8 mouse cellular contexts compared by ENCODE assay signal in genomic region chr5:20941205-20941604, GRCm38 (mm10). TPM values are rescaled to one million over a fixed set of nuclear protein-coding genes. Genes with fewer than 3 reads are reported as not detected.
DNase-seq lines count a peak whose midpoint lies in the region; ATAC-seq and TF ChIP-seq lines count a peak whose summit lies in the region.
"Had no signal": no experiment of that assay in that cellular context is flagged by ENCODE, and none has a peak within 500 bp of the region (broad histone marks: within the 10 kb centered on the region; RNA-seq: fewer than 3 reads in every experiment).

No protein-coding gene starts in this region.

- TF ChIP-seq EP300 in CH12.LX (IDR thresholded peaks at IDR 0.05; ENCODE audit: low read length) = peak; percentile 53; the same call in 1 of the 2 replicates

- in situ Hi-C loops in CH12.LX (cut with MboI; ENCODE audit: low pct_ligation_motif_present, low pct_unique_long_range_greater_than_20kb, low sequenced_read_pairs) = no loop called here

- no peaks in the 10 kb centered on the region for H3K9me3 ChIP-seq in CH12.LX (replicated peaks; ENCODE audit: low read length)
- H3K9me3 ChIP-seq in erythroblast, embryonic 14.5 days (ENCODE audit: control insufficient read depth, low read length) = no peaks in the 10 kb centered on the region
- H3K9me3 ChIP-seq in intestine, embryonic 16.5 days (ENCODE audit: control insufficient read depth, low read length) = no peaks in the 10 kb centered on the region
- no peaks in the 10 kb centered on the region for H3K9me3 ChIP-seq in forebrain, embryonic 13.5 days (replicated peaks)
- H3K9me3 ChIP-seq: neural tube, embryonic 13.5 days had no signal

- peaks cover 24 to 66% of the 10 kb centered on the region in 2 experiments for H3K4me1 ChIP-seq in CH12.LX (ENCODE audit: control insufficient read depth in 1 of 2, insufficient read depth in 2 of 2)
- H3K4me1 ChIP-seq in erythroblast, embryonic 14.5 days (ENCODE audit: control insufficient read depth) = peaks cover 73% of the 10 kb centered on the region
- peaks cover 11% of the 10 kb centered on the region for H3K4me1 ChIP-seq in intestine, embryonic 16.5 days (ENCODE audit: control insufficient read depth, insufficient read depth, low read length)
- H3K4me1 ChIP-seq in forebrain, embryonic 13.5 days = peaks cover 10% of the 10 kb centered on the region; the same call in 1 of the 2 replicates

- H3K4me2 ChIP-seq in CH12.LX (ENCODE audit: insufficient read depth, low read depth, poor library complexity, severe bottlenecking) = no peak overlapping the region; the same call in 1 of the 2 replicates
- H3K4me2 ChIP-seq in intestine, embryonic 16.5 days (ENCODE audit: low read depth, low read length) = no peak overlapping the region
- no peak overlapping the region for H3K4me2 ChIP-seq in forebrain, embryonic 13.5 days
- H3K4me2 ChIP-seq: neural tube, embryonic 13.5 days had no signal

- no peak; the same call in 1 of the 2 replicates for TF ChIP-seq RAD21 in CH12.LX (IDR thresholded peaks at IDR 0.05; ENCODE audit: low read depth, low read length)

- peaks cover 90% of the 10 kb centered on the region for H3K79me2 ChIP-seq in CH12.LX (replicated peaks; ENCODE audit: control insufficient read depth, extremely low read depth, insufficient read depth, poor library complexity, severe bottlenecking)

- ATAC-seq in intestine, embryonic 16.5 days = peak; percentile 76
- ATAC-seq in forebrain, embryonic 13.5 days = no peak

- no peak for TF ChIP-seq POLR2A in CH12.LX (IDR thresholded peaks at IDR 0.05; ENCODE audit: low read depth, low read length)

- H3K27ac ChIP-seq in CH12.LX (ENCODE audit: insufficient read depth, low read depth) = peak overlapping the region; percentile 65
- no peak overlapping the region for H3K27ac ChIP-seq in intestine, embryonic 16.5 days (ENCODE audit: low read length)
- H3K27ac ChIP-seq in forebrain, embryonic 13.5 days = no peak overlapping the region
- H3K27ac ChIP-seq: neural tube, embryonic 13.5 days had no signal

- 35% methylated on average over 5 of the region's 5 CpGs for whole genome bisulfite sequencing in intestine, embryonic 16.5 days
- WGBS in forebrain, embryonic 13.5 days = 72% methylated on average over 5 of the region's 5 CpGs

- H3K27me3 ChIP-seq in CH12.LX (replicated peaks) = no peaks in the 10 kb centered on the region
- H3K27me3 ChIP-seq in erythroblast, embryonic 14.5 days (ENCODE audit: control insufficient read depth) = no peaks in the 10 kb centered on the region
- no peaks in the 10 kb centered on the region for H3K27me3 ChIP-seq in intestine, embryonic 16.5 days (replicated peaks; ENCODE audit: control insufficient read depth, insufficient read depth, low read length)
- no peaks in the 10 kb centered on the region for H3K27me3 ChIP-seq in forebrain, embryonic 13.5 days
- H3K27me3 ChIP-seq: neural tube, embryonic 13.5 days had no signal

- dilution Hi-C loops in CH12.LX (cut with MboI; ENCODE audit: extremely low pct_ligation_motif_present, extremely low pct_unique_long_range_greater_than_20kb, low sequenced_read_pairs) = no loop called here

- peak overlapping the region in 1 of 3 experiments; percentile 15 for H3K4me3 ChIP-seq in CH12.LX (replicated peaks in 1 of 3; ENCODE audit: low read depth in 2 of 3, low read length in 2 of 3, poor library complexity in 1 of 3)
- peak overlapping the region; percentile 19 for H3K4me3 ChIP-seq in erythroblast, embryonic 14.5 days (replicated peaks)
- H3K4me3 ChIP-seq in intestine, embryonic 16.5 days (ENCODE audit: low read length) = no peak overlapping the region
- H3K4me3 ChIP-seq in forebrain, embryonic 13.5 days = no peak overlapping the region
- H3K4me3 ChIP-seq: neural tube, embryonic 13.5 days had no signal

- peaks cover 0 to 17% of the 10 kb centered on the region in 2 experiments for H3K36me3 ChIP-seq in CH12.LX (replicated peaks in 1 of 2; ENCODE audit: control insufficient read depth in 1 of 2, insufficient read depth in 1 of 2, low read length in 1 of 2)
- peaks cover 37% of the 10 kb centered on the region for H3K36me3 ChIP-seq in erythroblast, embryonic 14.5 days (ENCODE audit: control insufficient read depth)
- H3K36me3 ChIP-seq in intestine, embryonic 16.5 days (ENCODE audit: control insufficient read depth, insufficient read depth, low read length) = no peaks in the 10 kb centered on the region
- H3K36me3 ChIP-seq in forebrain, embryonic 13.5 days (ENCODE audit: poor library complexity, severe bottlenecking) = no peaks in the 10 kb centered on the region
- H3K36me3 ChIP-seq: neural tube, embryonic 13.5 days had no signal

- peak; percentile 72 for DNase-seq in CD4-positive helper T cell, adult 2 months (ENCODE audit: low read depth, low spot score)
- DNase-seq in CH12.LX (ENCODE audit: extremely low read depth) = peak; percentile 78
- peak; percentile 43 to 52 for DNase-seq in monocyte, adult 2 months (ENCODE audit: low read depth in 1 of 2, low spot score in 2 of 2)
- DNase-seq in left cerebral cortex, postnatal 14 days (ENCODE audit: low spot score in 2 of 2) = no peak

- intact Hi-C loops in left cerebral cortex, postnatal 14 days (cut with DNase I) = no loop called here

- TF ChIP-seq CTCF in CH12.LX (conservative IDR thresholded peaks at IDR 0.05 in 1 of 2, IDR thresholded peaks at IDR 0.05 in 1 of 2; ENCODE audit: low read depth in 2 of 2, low read length in 2 of 2) = 0 out of 4 replicates have a peak, but pooled peaks of 1 of the 2 experiments have one; percentile 12

- H3K9ac ChIP-seq in CH12.LX (ENCODE audit: insufficient read depth, low read depth) = no peak overlapping the region
- H3K9ac ChIP-seq in intestine, embryonic 16.5 days (ENCODE audit: low read depth, low read length) = no peak overlapping the region
- no peak overlapping the region for H3K9ac ChIP-seq in forebrain, embryonic 13.5 days
- H3K9ac ChIP-seq: neural tube, embryonic 13.5 days had no signal

TF ChIP-seq in CH12.LX, 34 proteins besides CTCF, POLR2A, EP300 and RAD21 (continues in another document):
- TF ChIP-seq HCFC1 (IDR thresholded peaks at IDR 0.05; ENCODE audit: low read depth, low read length) (peak; percentile 24; the same call in 1 of the 2 replicates), BHLHE40 (IDR thresholded peaks at IDR 0.05; ENCODE audit: low read depth, low read length) (peak; percentile 87), POLR2AphosphoS2 (IDR thresholded peaks at IDR 0.05; ENCODE audit: low read depth, low read length) (no peak), NRF1 (IDR thresholded peaks at IDR 0.05; ENCODE audit: low read depth, low read length) (no peak), SIN3A (IDR thresholded peaks at IDR 0.05; ENCODE audit: low read length) (no peak), JUN (IDR thresholded peaks at IDR 0.05; ENCODE audit: insufficient read depth, low read depth, low read length) (no peak), ZC3H11A (IDR thresholded peaks at IDR 0.05; ENCODE audit: low read depth, low read length) (no peak), IRF4 (IDR thresholded peaks at IDR 0.05; ENCODE audit: low read depth, low read length) (0 out of 2 replicates have a peak, but pooled peaks have one; percentile 8), TBP (conservative IDR thresholded peaks at IDR 0.05; ENCODE audit: low read depth, low read length) (no peak), UBTF (IDR thresholded peaks at IDR 0.05; ENCODE audit: low read depth, low read length) (no peak), MYC (IDR thresholded peaks at IDR 0.05; ENCODE audit: low read depth, low read length) (peak; percentile 82; the same call in 1 of the 2 replicates), ZMIZ1 (IDR thresholded peaks at IDR 0.05; ENCODE audit: low read depth, low read length) (no peak), SMC3 (IDR thresholded peaks at IDR 0.05; ENCODE audit: low read depth, low read length) (no peak), GABPA (IDR thresholded peaks at IDR 0.05; ENCODE audit: insufficient replicate concordance, low read depth, low read length) (no peak), ETS1 (conservative IDR thresholded peaks at IDR 0.05; ENCODE audit: low read depth, low read length) (peak; percentile 29; the same call in 1 of the 2 replicates), USF2 (conservative IDR thresholded peaks at IDR 0.05; ENCODE audit: low read depth, low read length) (no peak), USF1 (IDR thresholded peaks at IDR 0.05; ENCODE audit: low read depth, low read length) (no peak), MAZ (IDR thresholded peaks at IDR 0.05; ENCODE audit: low read depth, low read length) (no peak), KAT2A (IDR thresholded peaks at IDR 0.05; ENCODE audit: insufficient replicate concordance, low read length) (no peak), MAX (IDR thresholded peaks at IDR 0.05; ENCODE audit: low read length) (peak; percentile 89), MXI1 (IDR thresholded peaks at IDR 0.05; ENCODE audit: low read depth, low read length) (no peak), CHD1 (IDR thresholded peaks at IDR 0.05; ENCODE audit: low read depth, low read length) (no peak), PAX5 (IDR thresholded peaks at IDR 0.05; ENCODE audit: low read length) (no peak)

RNA-seq across cellular contexts. Expression of gene Rsbn1l, which starts 15.0 kb away (rescaled TPM):
- total RNA-seq in CH12.LX (2012; rRNA removed) (8.1 and 8.3 TPM in 2 replicates), CH12.LX (2014; rRNA removed) (17.0 TPM in 2 replicates)
- polyA plus RNA-seq in CH12.LX (2012; ENCODE audit: insufficient read length, low read depth) = 20.2 and 22.3 TPM in 2 replicates
- 1.2 and 1.7 TPM in 2 replicates for polyA plus RNA-seq in erythroblast, embryonic 14.5 days (2012)
- polyA plus RNA-seq in intestine, embryonic 16.5 days (2015; fragmentation: Nextera tagmentation; extraction: Ambion mirVana) = 3.0 and 3.2 TPM in 2 replicates
- 10 to 100 TPM; 13.7 to 14.7 TPM for total RNA-seq in left cerebral cortex, postnatal 14 days (2021)
- polyA plus RNA-seq in forebrain, embryonic 13.5 days (2015; fragmentation: Nextera tagmentation; extraction: Ambion mirVana) = 5.8 and 6.3 TPM in 2 replicates

RNA-seq across cellular contexts. Expression of gene Tmem60, which starts 59.2 kb away (rescaled TPM):
- 12.7 and 12.9 TPM in 2 replicates for total RNA-seq in CH12.LX (2012; rRNA removed)
- total RNA-seq in CH12.LX (2014; rRNA removed) = 35.4 and 39.3 TPM in 2 replicates
- 17.2 and 19.2 TPM in 2 replicates for polyA plus RNA-seq in CH12.LX (2012; ENCODE audit: insufficient read length, low read depth)
- polyA plus RNA-seq in erythroblast, embryonic 14.5 days (2012) = 1.1 and 1.2 TPM in 2 replicates
- 52.8 and 55.4 TPM in 2 replicates for polyA plus RNA-seq in intestine, embryonic 16.5 days (2015; fragmentation: Nextera tagmentation; extraction: Ambion mirVana)
- total RNA-seq in left cerebral cortex, postnatal 14 days (2021) = 10 to 100 TPM; 22.0 to 23.3 TPM
- polyA plus RNA-seq in forebrain, embryonic 13.5 days (2015; fragmentation: Nextera tagmentation; extraction: Ambion mirVana) = 66.8 and 69.4 TPM in 2 replicates

RNA-seq across cellular contexts. Expression of gene Phtf2, which starts 59.3 kb away (rescaled TPM):
- total RNA-seq in CH12.LX (2012; rRNA removed) = 16.4 and 18.5 TPM in 2 replicates
- total RNA-seq in CH12.LX (2014; rRNA removed) = 30.4 and 32.7 TPM in 2 replicates
- 28.1 and 30.6 TPM in 2 replicates for polyA plus RNA-seq in CH12.LX (2012; ENCODE audit: insufficient read length, low read depth)
- 0.02 and 0.04 TPM in 2 replicates for polyA plus RNA-seq in erythroblast, embryonic 14.5 days (2012)
- polyA plus RNA-seq in intestine, embryonic 16.5 days (2015; fragmentation: Nextera tagmentation; extraction: Ambion mirVana) = 6.1 and 6.4 TPM in 2 replicates
- 10 to 100 TPM; 23.2 to 24.9 TPM for total RNA-seq in left cerebral cortex, postnatal 14 days (2021)
- polyA plus RNA-seq in forebrain, embryonic 13.5 days (2015; fragmentation: Nextera tagmentation; extraction: Ambion mirVana) = 20.7 and 22.5 TPM in 2 replicates

Comparison
In these comparisons a context has a peak if more than half of its experiments do, and no peak if none do; other contexts are left out.
1. DNase-seq: peak in CD4-positive helper T cell, adult 2 months (single experiment), CH12.LX (single experiment) and monocyte, adult 2 months (2 of 2); none in left cerebral cortex, postnatal 14 days (0 of 2).